Mouse (Mus musculus) ES-CJ7 (cell line): ENCODE results near the gene Vmn1r49.
"Not testable (repeated sequence)": the region's sequence is repeated elsewhere in the genome, so short reads cannot be mapped to it uniquely, and the experiment has no call there.

ENCODE experiments used
- DNase-seq: peaks from one replicate; pipeline ENCODE4 v3.0.0; 2011; ENCODE audit warnings: low read depth, low spot score

Gene Vmn1r49

GRCm38 (mm10) chr6:90078406-90078805 lies at the start of gene Vmn1r49:
Gene Vmn1r49, minus strand, starts transcription at chr6:90078506.
- no peak for DNase-seq

GRCm38 (mm10) chr6:90122296-90122695 lies 44.0 kb upstream of the Vmn1r49 start, which contains the start of gene Vmn1r51:
Gene Vmn1r51, plus strand, starts transcription at chr6:90122596.
- not testable (repeated sequence) for DNase-seq

- DNase-seq: no peak
Measured at GRCm38 (mm10) chr6:90101130-90101529, 22.8 kb upstream of the Vmn1r49 start, which contains the start of gene Vmn1r50. Gene Vmn1r50, plus strand, starts transcription at chr6:90101430.

- DNase-seq: no peak
Measured at GRCm38 (mm10) chr6:90100566-90100965, 22.3 kb upstream of the Vmn1r49 start.

- DNase-seq: not testable (repeated sequence)
Measured at GRCm38 (mm10) chr6:90036741-90037140, 41.6 kb downstream of the Vmn1r49 start, which contains the start of gene Vmn1r48. Gene Vmn1r48, minus strand, starts transcription at chr6:90036841.
